Mouse (Mus musculus): ENCODE results near the gene Maml3.

- TF ChIP-seq CHD2 (IDR thresholded peaks at IDR 0.05; ENCODE audit: low read depth, low read length) (no peak), MAFK (IDR thresholded peaks at IDR 0.05; ENCODE audit: insufficient read depth, low read depth, low read length) (no peak)
Observed at GRCm38 (mm10) chr3:51824506-51824905, 280.4 kb downstream of the Maml3 start.

All from ES-E14 (cell line).